Mouse (Mus musculus) embryonic facial prominence, embryonic 14.5 days (tissue): ENCODE data around the gene Lrrc7. TPM values are rescaled to one million over a fixed set of nuclear protein-coding genes. Genes with fewer than 3 reads are reported as not detected.

Source experiments
- ATAC-seq: fragments of 200-750 bp; cut with Nextera tagmentation; 2 replicates; pipeline ENCODE4 v1.8.0; 2017; ENCODE audit warnings: low read depth, moderate number of reproducible peaks, moderate TSS enrichment
- DNase-seq: peaks from one replicate; pipeline ENCODE4 v3.0.0-alpha.2; 2015; ENCODE audit warnings: low spot score
- H3K27ac ChIP-seq: fragments of 300-500 bp; sonication (generic); replicated peaks from 2 replicates; pipeline ENCODE4 v1.5.1; 2014; ENCODE audit warnings: low read depth, mild to moderate bottlenecking, low read length, moderate library complexity
- H3K27me3 ChIP-seq: fragments of 300-500 bp; sonication (generic); replicated peaks from 2 replicates; pipeline ENCODE4 v1.6.1; 2014; ENCODE audit warnings: low read length; ENCODE audit not compliant: control insufficient read depth, insufficient read depth
- H3K36me3 ChIP-seq: fragments of 300-500 bp; sonication (generic); 2 replicates; pipeline ENCODE4 v1.6.1; 2014; ENCODE audit warnings: low read length, mixed read lengths; ENCODE audit not compliant: control insufficient read depth, insufficient read depth
- H3K4me1 ChIP-seq: fragments of 300-500 bp; sonication (generic); 2 replicates; pipeline ENCODE4 v1.6.1; 2014; ENCODE audit warnings: antibody characterized with exemption, low read length; ENCODE audit not compliant: control insufficient read depth, insufficient read depth
- H3K4me2 ChIP-seq: fragments of 300-500 bp; sonication (generic); 2 replicates; pipeline ENCODE4 v1.6.1; 2014; ENCODE audit warnings: low read depth, mild to moderate bottlenecking, low read length, moderate library complexity, mixed read lengths
- H3K4me3 ChIP-seq: fragments of 300-500 bp; sonication (generic); 2 replicates; pipeline ENCODE4 v1.5.1; 2014; ENCODE audit warnings: low read depth, mild to moderate bottlenecking, low read length
- H3K9ac ChIP-seq: fragments of 300-500 bp; sonication (generic); 2 replicates; pipeline ENCODE4 v1.6.1; 2014; ENCODE audit warnings: low read depth, mild to moderate bottlenecking, low read length, moderate library complexity, mixed read lengths
- H3K9me3 ChIP-seq: fragments of 300-500 bp; sonication (generic); 2 replicates; pipeline ENCODE4 v1.6.1; 2016; ENCODE audit warnings: low read length; ENCODE audit not compliant: control insufficient read depth
- WGBS: fragments of 180-500 bp; shearing (Covaris S2); extraction: QIAGEN DNeasy Blood & Tissue Kit; methylation state at CpG from one replicate; pipeline ENCODE4 v1.1.7; 2014; 5-methylcytosine and 5-hydroxymethylcytosine counted together
- polyA plus RNA-seq: library from polyadenylated mRNA; unstranded; fragments of >200 nt; fragmentation: Nextera tagmentation; extraction: Ambion mirVana; gene quantifications from 2 replicates; pipeline ENCODE4 v1.2.1, GENCODE M21; 2014

The Lrrc7 gene
- polyA plus RNA-seq, 1 experiment from 2014 or later: 1.1 TPM

DNA sequence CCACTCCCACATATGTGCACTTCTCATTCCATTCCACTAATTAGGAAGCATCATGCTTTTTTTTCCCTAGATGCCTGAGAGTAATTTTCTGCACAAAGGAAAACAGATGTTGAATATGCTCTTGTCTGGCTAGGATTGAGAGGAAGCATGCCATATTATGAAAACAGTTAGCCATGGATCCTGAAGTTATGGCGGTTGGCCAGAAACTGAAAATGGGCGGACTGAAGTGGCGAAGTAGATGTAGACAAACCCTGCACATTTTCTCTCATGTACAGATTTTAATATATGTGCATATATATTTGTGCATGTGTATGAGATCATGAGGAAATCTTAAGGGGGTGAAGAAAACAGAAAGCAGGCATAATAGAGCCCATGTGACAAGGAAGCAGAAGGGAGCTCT, 407.9 kb downstream of the Lrrc7 start:
- Histone ChIP-seq H3K27ac (no peak overlapping the region), H3K9ac (no peak overlapping the region), H3K27me3 (no peaks in the 10 kb centered on the region), H3K4me3 (no peak overlapping the region), H3K9me3 (no peaks in the 10 kb centered on the region), H3K36me3 (no peaks in the 10 kb centered on the region), H3K4me1 (peaks cover 6% of the 10 kb centered on the region; the same call in 1 of the 2 replicates), H3K4me2 (no peak overlapping the region)
- peak; percentile 79 for DNase-seq
- 61% methylated on average over 3 of the region's 3 CpGs for WGBS
- peak; percentile 65 for ATAC-seq

DNA sequence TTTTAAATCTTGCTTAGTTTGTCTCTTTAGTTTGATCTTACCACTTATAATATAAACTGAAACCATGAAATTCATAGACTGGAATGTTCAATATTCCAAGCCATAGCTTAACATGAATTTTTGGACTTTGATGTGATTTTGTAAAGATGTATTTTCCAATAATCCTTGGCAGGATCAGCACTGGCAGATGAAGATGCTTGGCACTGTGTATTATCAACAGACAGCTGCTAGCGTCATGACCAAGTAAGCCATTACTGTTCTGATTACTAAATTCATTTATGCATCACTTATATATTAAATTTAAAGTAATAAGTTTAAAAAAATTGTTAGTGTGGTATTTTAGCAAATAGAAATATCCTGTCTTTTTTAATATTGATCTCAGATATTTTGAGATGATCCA, 413.0 kb downstream of the Lrrc7 start:
- H3K4me1 ChIP-seq: no peaks in the 10 kb centered on the region
- H3K27ac ChIP-seq: no peak overlapping the region
- H3K4me3 ChIP-seq: no peak overlapping the region
- H3K27me3 ChIP-seq: no peaks in the 10 kb centered on the region
- no peak for DNase-seq
- H3K36me3 ChIP-seq: no peaks in the 10 kb centered on the region
- no peak overlapping the region for H3K9ac ChIP-seq
- 79% methylated on average over 1 of the region's 1 CpGs for WGBS
- no peak overlapping the region for H3K4me2 ChIP-seq
- no peak for ATAC-seq
- H3K9me3 ChIP-seq: no peaks in the 10 kb centered on the region

DNA sequence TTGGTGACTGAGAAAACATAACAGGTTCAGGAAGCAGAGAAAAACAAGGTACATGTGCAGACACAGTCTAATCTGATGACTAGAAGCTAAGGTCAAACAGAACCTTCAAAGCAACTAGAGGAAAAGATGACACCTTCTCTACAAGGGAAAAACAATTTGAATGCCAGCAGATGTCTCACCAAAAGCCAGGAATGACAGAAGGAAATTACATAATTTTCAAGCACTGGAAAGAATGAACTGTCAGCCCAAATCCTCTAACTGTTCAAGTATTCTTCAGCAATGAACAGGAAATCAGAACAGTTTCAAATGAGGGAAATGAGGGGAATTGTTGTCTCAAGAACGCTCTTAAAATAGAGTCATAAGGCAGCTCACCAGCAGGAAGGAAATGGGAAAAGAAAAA, 421.4 kb downstream of the Lrrc7 start:
- no peak overlapping the region for H3K27ac ChIP-seq
- H3K27me3 ChIP-seq: no peaks in the 10 kb centered on the region
- 59% methylated on average over 1 of the region's 1 CpGs for WGBS
- H3K36me3 ChIP-seq: no peaks in the 10 kb centered on the region
- no peak overlapping the region for H3K4me2 ChIP-seq
- ATAC-seq (no peak), DNase-seq (no peak)
- H3K4me1 ChIP-seq: no peaks in the 10 kb centered on the region
- H3K9ac ChIP-seq: no peak overlapping the region
- no peaks in the 10 kb centered on the region for H3K9me3 ChIP-seq
- H3K4me3 ChIP-seq: no peak overlapping the region

DNA sequence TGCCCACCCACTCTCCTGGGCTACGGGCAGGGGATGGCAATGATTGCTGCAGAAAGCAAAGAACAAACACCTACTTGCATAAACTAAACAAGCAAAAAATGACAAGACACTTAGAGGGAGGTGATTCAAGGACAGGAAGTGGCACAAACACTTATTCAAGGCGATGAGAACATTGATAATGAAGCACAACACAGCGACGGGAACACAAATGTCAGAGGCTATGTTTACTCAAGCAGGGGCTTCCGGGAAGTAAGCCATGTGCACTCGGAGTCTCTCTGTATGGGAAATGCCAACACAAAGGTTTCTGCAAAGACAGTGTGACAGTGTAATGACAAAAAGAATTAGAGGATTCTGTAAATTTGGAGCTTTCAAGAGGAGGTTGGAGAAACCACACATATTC, 424.2 kb downstream of the Lrrc7 start:
- DNase-seq: no peak
- no peak overlapping the region for H3K4me2 ChIP-seq
- H3K27me3 ChIP-seq: no peaks in the 10 kb centered on the region
- H3K4me1 ChIP-seq: no peaks in the 10 kb centered on the region
- ATAC-seq: no peak
- no peaks in the 10 kb centered on the region for H3K36me3 ChIP-seq
- no peak overlapping the region for H3K9ac ChIP-seq
- no peak overlapping the region for H3K4me3 ChIP-seq
- H3K9me3 ChIP-seq: no peaks in the 10 kb centered on the region
- H3K27ac ChIP-seq: no peak overlapping the region
- 54% methylated on average over 6 of the region's 6 CpGs for WGBS

DNA sequence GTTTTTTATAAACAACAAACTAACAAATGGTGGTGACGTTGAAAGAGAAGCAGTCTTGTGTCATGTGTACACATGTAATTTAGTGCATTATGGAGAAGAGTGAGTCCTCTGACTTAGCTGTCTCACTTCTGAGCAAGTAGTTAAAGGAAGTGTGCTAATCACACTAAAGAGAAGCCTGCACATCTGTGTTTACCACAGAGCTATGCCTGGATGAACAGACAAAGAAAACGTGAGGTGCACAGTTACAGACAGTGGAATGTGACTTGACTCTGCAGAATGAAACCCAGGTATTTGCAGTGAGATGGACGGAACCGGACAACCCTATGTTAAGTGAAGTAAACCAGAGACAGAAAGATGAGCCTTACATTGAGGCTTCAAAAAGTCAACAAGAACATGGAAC, 430.3 kb downstream of the Lrrc7 start:
- H3K36me3 ChIP-seq: no peaks in the 10 kb centered on the region
- DNase-seq (no peak), ATAC-seq (no peak)
- H3K27me3 ChIP-seq: no peaks in the 10 kb centered on the region
- H3K4me1 ChIP-seq: no peaks in the 10 kb centered on the region
- no peak overlapping the region for H3K4me2 ChIP-seq
- H3K9ac ChIP-seq: no peak overlapping the region
- H3K27ac ChIP-seq: no peak overlapping the region
- H3K9me3 ChIP-seq: no peaks in the 10 kb centered on the region
- no peak overlapping the region for H3K4me3 ChIP-seq
- 60% methylated on average over 4 of the region's 4 CpGs for WGBS

DNA sequence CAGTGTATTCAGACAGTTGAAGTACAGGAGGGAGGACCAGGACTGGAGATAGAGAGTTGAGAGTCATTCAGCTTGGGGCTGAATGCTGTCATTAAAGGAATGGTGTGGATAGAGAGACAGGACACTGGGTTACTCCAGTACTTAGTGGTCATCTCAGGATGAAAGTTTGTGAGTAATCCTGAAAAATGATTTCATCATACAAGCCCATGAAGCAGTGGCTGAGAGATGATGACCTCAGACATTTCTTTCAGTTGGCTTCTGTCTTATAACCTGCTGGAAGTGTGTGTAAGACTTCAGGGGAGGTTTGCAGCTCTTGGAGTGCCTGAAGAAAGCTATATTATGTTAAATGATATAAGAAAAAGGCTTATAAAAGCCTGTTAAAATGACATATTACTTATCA, 430.8 kb downstream of the Lrrc7 start:
- no peak overlapping the region for H3K4me3 ChIP-seq
- no peak for ATAC-seq
- H3K36me3 ChIP-seq: no peaks in the 10 kb centered on the region

DNA sequence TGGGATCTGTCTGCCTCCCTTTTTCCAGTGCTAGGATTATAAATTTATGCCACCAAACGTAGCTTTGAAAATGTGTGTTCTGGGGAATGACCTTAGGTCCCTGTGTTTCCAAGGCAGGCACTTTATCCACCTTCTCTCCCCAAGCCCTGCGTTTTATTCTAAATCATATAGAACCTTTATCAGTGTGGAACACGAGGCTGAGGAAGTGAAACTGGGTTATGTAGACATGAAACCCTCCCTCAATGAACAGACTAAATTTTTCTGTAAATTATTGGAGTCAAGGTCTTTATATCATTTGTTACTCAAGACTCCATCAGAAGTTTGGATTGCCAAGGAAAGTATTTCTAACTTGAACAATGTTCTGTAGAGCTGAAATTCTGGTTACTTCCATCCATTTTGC, 439.1 kb downstream of the Lrrc7 start:
- no peaks in the 10 kb centered on the region for H3K9me3 ChIP-seq
- no peaks in the 10 kb centered on the region for H3K27me3 ChIP-seq
- DNase-seq (no peak), ATAC-seq (no peak)
- 61% methylated on average over 3 of the region's 3 CpGs for whole genome bisulfite sequencing
- no peaks in the 10 kb centered on the region for H3K36me3 ChIP-seq
- H3K9ac ChIP-seq: no peak overlapping the region
- no peak overlapping the region for H3K4me3 ChIP-seq
- no peak overlapping the region for H3K27ac ChIP-seq
- H3K4me1 ChIP-seq: no peaks in the 10 kb centered on the region
- H3K4me2 ChIP-seq: no peak overlapping the region

More for the DNA sequence above, 430.8 kb downstream of the Lrrc7 start:
- no peaks in the 10 kb centered on the region for H3K9me3 ChIP-seq
- H3K9ac ChIP-seq: no peak overlapping the region
- no peak overlapping the region for H3K27ac ChIP-seq
- no peaks in the 10 kb centered on the region for H3K4me1 ChIP-seq
- DNase-seq: no peak
- H3K27me3 ChIP-seq: no peaks in the 10 kb centered on the region
- no peak overlapping the region for H3K4me2 ChIP-seq

DNA sequence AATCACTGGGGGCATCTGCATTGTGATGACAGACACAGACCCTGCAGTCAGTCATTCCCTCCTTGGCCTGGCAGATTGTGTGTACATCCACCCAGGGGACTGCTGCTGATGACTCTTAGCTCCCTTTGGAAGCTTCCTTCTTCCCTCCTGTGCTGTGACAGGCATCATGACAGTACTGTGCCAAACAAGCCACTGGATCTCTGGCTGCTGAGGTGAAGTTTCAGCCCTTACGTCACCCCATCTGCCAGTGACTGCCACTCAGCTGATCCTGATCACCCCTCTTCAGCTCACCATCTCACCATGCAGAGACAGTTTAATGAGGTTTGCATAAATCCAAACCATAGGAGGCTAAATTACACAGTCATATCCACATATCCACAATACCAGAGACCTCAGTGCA, 456.8 kb downstream of the Lrrc7 start:
- WGBS: 86% methylated on average over 1 of the region's 1 CpGs
- Histone ChIP-seq H3K9ac (no peak overlapping the region), H3K36me3 (no peaks in the 10 kb centered on the region), H3K27me3 (no peaks in the 10 kb centered on the region), H3K4me2 (no peak overlapping the region), H3K9me3 (no peaks in the 10 kb centered on the region), H3K27ac (no peak overlapping the region), H3K4me1 (no peaks in the 10 kb centered on the region), H3K4me3 (no peak overlapping the region)
- ATAC-seq (no peak), DNase-seq (no peak)

DNA sequence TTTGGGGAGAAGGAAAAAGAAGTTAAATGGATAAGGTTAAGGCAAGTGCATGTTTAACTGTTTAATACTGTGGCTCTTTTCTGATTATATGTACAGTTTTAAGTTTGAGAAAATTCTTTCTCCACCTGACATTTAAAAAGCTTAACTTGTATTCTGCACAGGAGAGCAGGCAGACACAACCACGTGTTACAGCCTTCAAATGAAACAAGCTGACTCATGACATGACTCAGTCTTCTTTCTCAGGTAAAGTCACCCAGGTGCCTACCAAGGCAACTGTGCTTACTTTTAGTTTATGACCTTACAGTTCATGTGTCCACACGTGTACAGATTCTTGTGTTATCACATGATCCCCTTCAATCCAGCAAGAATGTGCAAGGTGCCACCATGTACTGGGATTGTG, 458.6 kb downstream of the Lrrc7 start:
- no peak for DNase-seq
- no peaks in the 10 kb centered on the region for H3K9me3 ChIP-seq
- no peaks in the 10 kb centered on the region for H3K4me1 ChIP-seq
- no peaks in the 10 kb centered on the region for H3K36me3 ChIP-seq
- no peaks in the 10 kb centered on the region for H3K27me3 ChIP-seq
- no peak for ATAC-seq
- no peak overlapping the region for H3K4me3 ChIP-seq
- 66% methylated on average over 2 of the region's 2 CpGs for WGBS
- no peak overlapping the region for H3K9ac ChIP-seq
- no peak overlapping the region for H3K27ac ChIP-seq
- no peak overlapping the region for H3K4me2 ChIP-seq
